Mouse (Mus musculus) liver, embryonic 12.5 days (tissue): ENCODE measurements around the gene Lyrm4. TPM values are rescaled to one million over a fixed set of nuclear protein-coding genes. Genes with fewer than 3 reads are reported as not detected.
"Not testable (repeated sequence)": the region's sequence is repeated elsewhere in the genome, so short reads cannot be mapped to it uniquely, and the experiment has no call there.

Source experiments
- ATAC-seq: fragments of 200-750 bp; cut with Nextera tagmentation; 2 replicates; pipeline ENCODE4 v1.8.0; 2017; ENCODE audit warnings: moderate number of reproducible peaks, mild to moderate bottlenecking, moderate library complexity
- H3K27ac ChIP-seq: fragments of 300-500 bp; sonication (generic); 2 replicates; pipeline ENCODE4 v1.5.1; 2016; ENCODE audit warnings: mild to moderate bottlenecking
- H3K27me3 ChIP-seq: fragments of 300-500 bp; sonication (generic); replicated peaks from 2 replicates; pipeline ENCODE4 v1.6.1; 2016; ENCODE audit warnings: mild to moderate bottlenecking, moderate library complexity
- H3K36me3 ChIP-seq: fragments of 300-500 bp; sonication (generic); 2 replicates; pipeline ENCODE4 v1.6.1; 2016; ENCODE audit warnings: mild to moderate bottlenecking, moderate library complexity
- H3K4me1 ChIP-seq: fragments of 300-500 bp; sonication (generic); 2 replicates; pipeline ENCODE4 v1.6.1; 2016
- H3K4me2 ChIP-seq: fragments of 300-500 bp; sonication (generic); 2 replicates; pipeline ENCODE4 v1.6.1; 2016; ENCODE audit warnings: mild to moderate bottlenecking, moderate library complexity
- H3K4me3 ChIP-seq: fragments of 300-500 bp; sonication (generic); 2 replicates; pipeline ENCODE4 v1.5.1; 2016; ENCODE audit warnings: mild to moderate bottlenecking, moderate library complexity
- H3K9ac ChIP-seq: fragments of 300-500 bp; sonication (generic); 2 replicates; pipeline ENCODE4 v1.6.1; 2016; ENCODE audit warnings: mild to moderate bottlenecking, moderate library complexity
- H3K9me3 ChIP-seq: fragments of 300-500 bp; sonication (generic); replicated peaks from 2 replicates; pipeline ENCODE4 v1.6.1; 2016; ENCODE audit warnings: mild to moderate bottlenecking, moderate library complexity
- WGBS: fragments of 180-500 bp; shearing (Covaris S2); methylation state at CpG from one replicate; pipeline ENCODE4 v1.1.7; 2016; ENCODE audit not compliant: insufficient replicate concordance; 5-methylcytosine and 5-hydroxymethylcytosine counted together
- polyA plus RNA-seq: library from polyadenylated mRNA; unstranded; fragments of >200 nt; fragmentation: Nextera tagmentation; extraction: Ambion mirVana; gene quantifications from 2 replicates; pipeline ENCODE4 v1.2.1, GENCODE M21; 2016

The Lyrm4 gene
- polyA plus RNA-seq, 1 experiment from 2014 or later: 27.5 TPM

DNA sequence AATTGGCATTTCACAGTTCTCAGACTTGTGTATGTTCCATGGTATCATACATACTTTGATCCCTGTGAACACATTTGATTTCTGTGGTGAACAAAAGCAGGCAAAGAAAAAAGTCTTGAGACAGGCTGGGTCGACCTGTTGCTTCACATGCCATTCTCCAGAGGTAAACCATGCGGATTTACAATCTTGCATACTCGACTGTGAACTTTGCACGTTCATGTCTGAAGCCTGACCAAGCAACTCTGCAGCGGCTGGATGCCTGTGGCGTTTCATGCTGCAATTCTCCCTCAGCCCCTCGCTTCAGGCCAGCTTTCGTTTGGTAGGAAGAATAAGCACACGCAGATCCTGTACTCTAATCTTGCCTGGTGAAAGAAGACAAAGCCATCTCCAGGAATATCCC, 85.4 kb downstream of the Lyrm4 start:
- no peaks in the 10 kb centered on the region for H3K9me3 ChIP-seq
- no peak overlapping the region for H3K4me3 ChIP-seq
- no peak for ATAC-seq
- WGBS: 74% methylated on average over 9 of the region's 9 CpGs
- H3K9ac ChIP-seq: no peak overlapping the region
- H3K36me3 ChIP-seq: no peaks in the 10 kb centered on the region
- no peak overlapping the region for H3K4me2 ChIP-seq
- no peak overlapping the region for H3K27ac ChIP-seq
- H3K27me3 ChIP-seq: no peaks in the 10 kb centered on the region
- peaks cover 13% of the 10 kb centered on the region for H3K4me1 ChIP-seq

DNA sequence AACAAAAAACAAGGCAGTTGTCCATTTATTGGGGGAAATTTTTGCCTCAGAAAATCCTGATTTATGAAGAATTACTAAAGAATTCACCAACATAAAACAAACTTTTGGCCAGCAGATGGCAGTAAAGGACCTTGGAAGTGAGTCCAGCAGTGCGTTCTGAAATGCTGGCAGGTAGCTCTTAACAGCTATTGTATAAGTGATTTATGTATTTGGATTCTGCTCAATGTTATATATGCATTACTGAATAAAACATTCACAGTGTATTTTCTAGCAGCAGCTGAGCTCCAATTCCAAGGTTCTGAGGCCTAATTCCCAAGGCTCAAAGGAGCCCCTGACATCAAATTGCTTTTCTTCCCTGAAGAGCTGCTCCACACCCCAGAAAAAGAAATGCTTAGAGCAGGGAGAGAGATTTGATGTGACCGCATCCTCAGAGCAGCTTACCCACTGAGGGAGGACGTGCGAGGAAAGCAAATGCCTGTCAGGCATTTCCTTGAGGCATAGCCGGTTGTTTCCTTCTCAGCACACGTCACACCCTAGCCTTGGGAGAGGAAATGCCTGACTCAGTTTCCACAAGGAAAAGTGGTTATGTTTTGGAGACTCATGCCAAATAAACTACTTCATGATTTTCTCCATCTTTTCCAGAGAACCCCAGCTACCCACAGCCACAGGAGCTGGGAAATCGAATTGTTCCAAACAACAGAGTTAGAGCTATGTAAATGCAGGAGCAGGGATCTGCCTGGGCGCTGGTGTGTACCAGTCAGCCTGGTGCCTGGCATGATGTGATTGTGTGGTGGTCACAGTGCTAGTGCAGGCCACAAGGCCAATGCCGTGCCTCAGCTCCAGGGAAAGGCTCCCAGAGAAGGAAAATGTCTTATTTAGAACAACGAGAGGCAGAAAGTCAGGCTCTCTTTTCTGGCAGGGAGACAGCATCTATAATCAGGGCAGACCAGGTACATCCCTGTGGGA, 97.7 kb downstream of the Lyrm4 start:
- peaks cover 20% of the 10 kb centered on the region for H3K4me1 ChIP-seq
- no peaks in the 10 kb centered on the region for H3K27me3 ChIP-seq
- no peak overlapping the region for H3K4me3 ChIP-seq
- no peaks in the 10 kb centered on the region for H3K36me3 ChIP-seq
- 70% methylated on average over 10 of the region's 10 CpGs for WGBS
- no peak overlapping the region for H3K4me2 ChIP-seq
- H3K9me3 ChIP-seq: no peaks in the 10 kb centered on the region
- no peak for ATAC-seq
- H3K9ac ChIP-seq: no peak overlapping the region
- no peak overlapping the region for H3K27ac ChIP-seq

GRCm38 (mm10) chr13:36018017-36018416, 99.3 kb downstream of the Lyrm4 start:
- H3K4me2 ChIP-seq: no peak overlapping the region
- WGBS: 72% methylated on average over 2 of the region's 2 CpGs

DNA sequence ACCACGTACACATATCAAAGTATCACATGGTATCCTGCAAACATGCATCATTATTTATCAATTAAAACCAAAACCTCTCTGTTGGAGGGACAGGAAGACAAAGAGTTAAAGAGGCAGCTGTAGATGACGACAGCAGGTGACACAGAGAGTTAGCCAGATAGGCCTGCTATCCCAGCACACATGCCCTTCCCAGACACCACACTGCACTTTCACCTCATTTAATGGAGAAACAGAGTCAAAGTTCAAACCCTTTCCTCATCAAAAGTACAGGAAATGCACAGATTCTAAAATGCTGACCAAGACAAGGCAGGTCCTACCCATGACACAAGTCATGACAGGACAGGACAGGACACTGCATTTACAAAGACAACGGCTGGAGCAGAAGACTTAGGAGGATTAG, 101.7 kb downstream of the Lyrm4 start:
- ATAC-seq: 0 out of 2 replicates have a peak, but pooled peaks have one; percentile 34
- WGBS: 59% methylated on average over 3 of the region's 3 CpGs

More at GRCm38 (mm10) chr13:36018017-36018416, 99.3 kb downstream of the Lyrm4 start:
- Histone ChIP-seq H3K9ac (no peak overlapping the region), H3K27me3 (no peaks in the 10 kb centered on the region), H3K9me3 (no peaks in the 10 kb centered on the region), H3K4me1 (peaks cover 20% of the 10 kb centered on the region), H3K36me3 (no peaks in the 10 kb centered on the region), H3K4me3 (no peak overlapping the region), H3K27ac (no peak overlapping the region)
- no peak for ATAC-seq

DNA sequence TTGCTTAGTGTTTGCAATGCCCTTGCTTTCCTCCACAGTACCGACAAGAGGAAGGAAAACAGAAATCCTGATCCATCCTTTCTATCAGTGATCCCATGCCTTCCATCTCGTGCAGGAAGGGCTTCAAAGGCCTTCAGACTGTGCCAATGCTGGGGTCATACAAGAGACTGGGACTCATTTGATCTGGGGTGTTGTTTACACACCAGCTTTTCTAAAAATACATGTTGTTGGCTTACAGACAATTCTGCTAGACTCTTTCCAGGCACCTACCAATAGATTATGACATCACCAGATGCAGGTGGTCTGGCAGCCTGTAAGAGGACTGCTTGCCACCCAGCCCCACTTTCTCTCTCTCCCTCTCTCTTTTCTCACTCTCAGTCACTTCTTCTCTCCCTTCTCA, 107.3 kb downstream of the Lyrm4 start:
- 56% methylated on average over 2 of the region's 2 CpGs for WGBS
- Histone ChIP-seq H3K9me3 (no peaks in the 10 kb centered on the region), H3K4me2 (no peak overlapping the region), H3K27ac (no peak overlapping the region), H3K4me1 (no peaks in the 10 kb centered on the region), H3K27me3 (no peaks in the 10 kb centered on the region), H3K36me3 (0 out of 2 replicates have a peak, but pooled peaks cover 2% of the 10 kb centered on the region), H3K9ac (no peak overlapping the region), H3K4me3 (no peak overlapping the region)
- no peak for ATAC-seq

More for the DNA sequence above, 101.7 kb downstream of the Lyrm4 start:
- H3K9ac ChIP-seq: no peak overlapping the region
- no peak overlapping the region for H3K4me2 ChIP-seq
- no peaks in the 10 kb centered on the region for H3K27me3 ChIP-seq
- H3K27ac ChIP-seq: no peak overlapping the region
- peaks cover 20% of the 10 kb centered on the region for H3K4me1 ChIP-seq
- H3K4me3 ChIP-seq: no peak overlapping the region
- 0 out of 2 replicates have a peak, but pooled peaks cover 2% of the 10 kb centered on the region for H3K36me3 ChIP-seq
- no peaks in the 10 kb centered on the region for H3K9me3 ChIP-seq

DNA sequence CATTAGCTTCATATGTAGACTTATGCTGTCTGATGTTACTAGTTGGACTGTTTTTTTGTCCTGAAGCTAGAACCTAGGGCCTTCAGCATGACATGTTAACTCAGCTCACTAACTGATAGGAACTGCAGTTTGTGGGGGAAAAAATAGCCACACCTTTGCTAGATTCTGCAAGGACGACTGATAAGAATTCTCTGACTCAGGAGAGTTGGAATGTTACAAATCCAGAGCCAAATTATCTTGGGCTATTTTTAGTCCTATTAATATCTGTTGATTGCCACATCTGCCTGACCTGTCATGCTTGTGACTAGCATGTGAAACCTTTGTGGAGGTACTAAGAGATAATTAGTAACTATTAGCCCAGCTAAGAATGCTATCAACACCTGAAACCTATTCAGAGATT, 116.5 kb downstream of the Lyrm4 start:
- WGBS: 24% methylated on average over 1 of the region's 1 CpGs

DNA sequence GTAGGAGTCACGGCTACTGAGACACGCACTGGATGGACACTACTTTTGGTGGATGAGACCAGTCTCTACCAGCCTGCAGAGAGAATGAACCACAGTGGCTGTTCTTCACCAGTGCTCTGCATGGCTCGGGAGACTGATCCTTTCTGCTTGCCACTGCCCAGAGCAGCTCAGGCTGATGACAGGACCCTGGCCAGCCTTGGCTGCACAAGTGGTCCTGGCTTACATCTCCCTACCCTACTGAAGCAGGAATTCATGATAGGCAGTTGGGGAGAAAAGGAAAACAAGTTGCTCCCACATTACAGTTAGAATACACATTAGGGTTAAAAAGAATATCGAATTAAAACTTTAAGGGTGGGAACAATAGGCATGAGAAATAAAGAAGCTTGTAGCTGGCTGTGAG, 119.7 kb downstream of the Lyrm4 start:
- no peaks in the 10 kb centered on the region for H3K9me3 ChIP-seq
- H3K4me2 ChIP-seq: no peak overlapping the region
- ATAC-seq: no peak
- no peak overlapping the region for H3K27ac ChIP-seq
- H3K27me3 ChIP-seq: no peaks in the 10 kb centered on the region
- 0 out of 2 replicates have a peak, but pooled peaks cover 6% of the 10 kb centered on the region for H3K36me3 ChIP-seq
- H3K4me3 ChIP-seq: no peak overlapping the region
- H3K4me1 ChIP-seq: peaks cover 31% of the 10 kb centered on the region
- no peak overlapping the region for H3K9ac ChIP-seq
- WGBS: 85% methylated on average over 4 of the region's 4 CpGs

More for the DNA sequence above, 116.5 kb downstream of the Lyrm4 start:
- Histone ChIP-seq H3K9me3 (no peaks in the 10 kb centered on the region), H3K4me1 (peaks cover 23% of the 10 kb centered on the region), H3K27ac (no peak overlapping the region), H3K27me3 (no peaks in the 10 kb centered on the region), H3K4me3 (no peak overlapping the region), H3K36me3 (0 out of 2 replicates have a peak, but pooled peaks cover 6% of the 10 kb centered on the region), H3K4me2 (no peak overlapping the region), H3K9ac (no peak overlapping the region)
- no peak for ATAC-seq

GRCm38 (mm10) chr13:35995696-35996426, 121.5 kb downstream of the Lyrm4 start:
- no peak overlapping the region for H3K27ac ChIP-seq
- ATAC-seq: peak; percentile 72
- no peak overlapping the region for H3K9ac ChIP-seq
- H3K4me2 ChIP-seq: 0 out of 2 replicates have a peak overlapping the region, but pooled peaks have one; percentile 3
- no peaks in the 10 kb centered on the region for H3K9me3 ChIP-seq
- H3K36me3 ChIP-seq: no peaks in the 10 kb centered on the region
- no peak overlapping the region for H3K4me3 ChIP-seq
- H3K4me1 ChIP-seq: peaks cover 25% of the 10 kb centered on the region
- 78% methylated on average over 2 of the region's 2 CpGs for WGBS
- H3K27me3 ChIP-seq: no peaks in the 10 kb centered on the region

GRCm38 (mm10) chr13:35995231-35995630, 122.1 kb downstream of the Lyrm4 start:
- H3K9me3 ChIP-seq: no peaks in the 10 kb centered on the region
- no peaks in the 10 kb centered on the region for H3K36me3 ChIP-seq
- H3K4me3 ChIP-seq: no peak overlapping the region
- 81% methylated on average over 3 of the region's 3 CpGs for WGBS
- H3K27ac ChIP-seq: no peak overlapping the region
- no peak overlapping the region for H3K9ac ChIP-seq
- ATAC-seq: no peak
- H3K4me2 ChIP-seq: no peak overlapping the region
- no peaks in the 10 kb centered on the region for H3K27me3 ChIP-seq
- H3K4me1 ChIP-seq: peaks cover 21% of the 10 kb centered on the region

DNA sequence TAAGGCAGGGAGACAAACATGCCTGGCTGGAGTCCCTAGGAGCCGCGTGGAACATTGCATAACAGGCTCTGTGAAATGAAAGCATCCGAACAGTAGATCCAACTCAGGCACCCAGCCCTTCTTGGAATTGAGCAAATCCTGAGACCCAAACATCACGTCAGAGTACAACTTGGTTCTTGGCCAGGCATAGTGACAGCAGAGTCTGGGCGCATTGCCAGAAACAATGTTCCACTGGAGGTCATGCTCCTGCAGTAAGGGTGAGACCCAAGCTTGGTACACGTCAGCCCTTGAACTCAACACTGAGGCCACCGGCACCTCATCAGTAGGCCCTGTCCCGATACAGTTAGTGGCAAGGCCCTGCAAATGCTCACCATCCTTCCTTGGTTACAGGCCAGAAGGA, 123.3 kb downstream of the Lyrm4 start:
- WGBS: 79% methylated on average over 8 of the region's 8 CpGs
- no peaks in the 10 kb centered on the region for H3K36me3 ChIP-seq
- H3K27me3 ChIP-seq: no peaks in the 10 kb centered on the region
- H3K4me3 ChIP-seq: no peak overlapping the region
- ATAC-seq: no peak
- H3K9ac ChIP-seq: no peak overlapping the region
- H3K4me1 ChIP-seq: peaks cover 21% of the 10 kb centered on the region
- no peak overlapping the region for H3K4me2 ChIP-seq
- no peak overlapping the region for H3K27ac ChIP-seq
- no peaks in the 10 kb centered on the region for H3K9me3 ChIP-seq

DNA sequence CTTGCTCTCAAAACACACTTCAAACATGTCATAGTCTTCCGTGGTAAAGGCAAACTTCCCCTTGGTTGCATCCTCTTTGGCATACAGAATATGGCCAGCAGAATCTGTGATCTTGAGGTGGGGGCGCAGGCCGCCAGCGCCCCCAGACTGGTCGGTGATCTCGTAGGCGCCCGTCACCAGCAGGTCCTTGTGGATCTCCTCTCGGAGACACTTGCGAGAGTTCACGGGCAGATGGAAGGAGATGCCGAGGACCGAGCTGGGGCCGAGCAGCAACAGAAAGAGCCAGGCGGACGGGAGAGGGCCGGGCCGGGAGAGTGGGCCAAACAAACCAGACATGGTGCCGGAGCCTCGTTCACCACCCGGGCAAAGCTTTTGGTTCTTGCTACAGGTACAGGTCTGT, 126.1 kb downstream of the Lyrm4 start:
- not testable (repeated sequence) for H3K4me3 ChIP-seq, ATAC-seq, H3K9me3 ChIP-seq, H3K36me3 ChIP-seq, H3K27ac ChIP-seq, H3K4me2 ChIP-seq, H3K9ac ChIP-seq, H3K27me3 ChIP-seq
- H3K4me1 ChIP-seq: peaks cover 15% of the 10 kb centered on the region
- 93% methylated on average over 21 of the region's 21 CpGs for WGBS

DNA sequence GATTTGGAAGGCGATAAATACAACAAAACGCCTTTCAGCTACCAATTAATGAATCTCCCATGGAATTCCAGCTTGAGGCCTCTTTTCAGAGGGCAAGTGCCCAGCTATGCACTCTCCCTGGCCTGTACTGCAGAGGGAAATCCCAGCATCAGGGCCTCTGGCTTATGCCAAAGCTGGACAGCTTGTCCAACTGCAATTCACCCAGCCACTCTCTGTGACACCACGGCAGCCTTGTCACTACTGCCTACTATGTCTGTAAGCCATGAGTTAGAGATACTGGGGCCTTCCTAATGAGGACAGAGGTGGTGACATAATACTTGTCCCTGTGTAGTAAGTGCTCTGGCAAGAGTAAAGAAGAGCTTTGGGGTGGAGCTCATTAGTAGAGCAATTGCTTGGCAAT, 128.0 kb downstream of the Lyrm4 start:
- no peaks in the 10 kb centered on the region for H3K36me3 ChIP-seq
- no peak overlapping the region for H3K4me3 ChIP-seq
- WGBS: 72% methylated on average over 3 of the region's 3 CpGs
- ATAC-seq: no peak
- H3K4me2 ChIP-seq: no peak overlapping the region
- H3K27me3 ChIP-seq: no peaks in the 10 kb centered on the region
- H3K4me1 ChIP-seq: peaks cover 3% of the 10 kb centered on the region; the same call in 1 of the 2 replicates
- no peak overlapping the region for H3K27ac ChIP-seq
- no peak overlapping the region for H3K9ac ChIP-seq
- no peaks in the 10 kb centered on the region for H3K9me3 ChIP-seq
